Mouse (Mus musculus): Measurements from ENCODE around the gene 1700029P11Rik.

DNA sequence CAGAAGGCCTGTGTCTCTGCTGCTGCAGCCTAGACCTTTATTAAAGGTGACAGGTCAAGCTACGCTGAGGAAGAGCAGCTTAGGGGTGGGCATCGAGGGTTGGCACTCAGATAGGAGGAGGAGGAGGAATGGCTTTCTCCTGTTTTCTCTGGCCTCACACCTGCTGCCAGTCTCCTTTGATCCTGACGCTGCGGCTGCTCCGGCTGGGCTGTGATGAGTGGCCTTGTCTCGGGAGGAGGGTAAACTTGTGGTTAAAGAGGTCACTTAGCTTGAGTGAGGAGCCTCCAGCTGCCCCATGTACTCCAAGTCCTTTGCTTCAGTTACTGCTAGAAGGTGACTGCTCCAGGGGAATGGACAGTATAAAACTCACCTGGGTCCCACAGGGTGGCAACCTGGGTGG lies 13.7 kb downstream of the 1700029P11Rik start:
- no peak for TF ChIP-seq POLR2A (IDR thresholded peaks at IDR 0.05; ENCODE audit: control insufficient read depth, low read depth, low read length)
- TF ChIP-seq CTCF (IDR thresholded peaks at IDR 0.05; ENCODE audit: control insufficient read depth, insufficient read depth, insufficient replicate concordance, low read depth, low read length): no peak

All from testis, adult 2 months (tissue).